Mouse (Mus musculus) stomach, adult 2 months (tissue): ENCODE data around the gene Olfr1020. TPM values are rescaled to one million over a fixed set of nuclear protein-coding genes. Genes with fewer than 3 reads are reported as not detected.

ENCODE experiments used
- polyA plus RNA-seq: library from polyadenylated mRNA; depleted of rRNA; stranded (reverse); fragments of >200 nt; gene quantifications from 2 replicates; pipeline ENCODE4 v1.2.3, GENCODE M21; 2012; rRNA removed

The Olfr1020 gene
- not detected in 2 replicates for polyA plus RNA-seq

DNA sequence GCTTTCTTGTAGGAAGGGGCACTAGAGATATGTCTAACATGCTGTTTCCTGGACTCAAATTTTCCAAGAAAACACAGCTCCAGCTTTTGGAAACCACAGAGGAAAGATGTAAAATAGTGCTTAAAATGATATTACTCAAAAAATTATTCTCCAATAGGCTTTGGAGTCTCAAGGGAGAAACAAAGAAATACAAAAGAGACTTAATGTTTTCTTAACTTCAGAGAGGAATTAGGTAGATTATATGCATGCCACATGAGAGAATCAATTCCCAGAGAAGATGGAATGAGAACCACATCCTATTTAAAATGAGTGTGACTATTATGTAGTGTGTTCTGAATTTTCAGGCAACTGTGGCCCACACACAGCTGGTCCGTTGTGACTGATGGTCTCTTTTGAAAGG lies at the start of gene Olfr1020:
TSS of gene Olfr1020 (plus strand) at position 301 of the 400 bp plus-strand sequence.

DNA sequence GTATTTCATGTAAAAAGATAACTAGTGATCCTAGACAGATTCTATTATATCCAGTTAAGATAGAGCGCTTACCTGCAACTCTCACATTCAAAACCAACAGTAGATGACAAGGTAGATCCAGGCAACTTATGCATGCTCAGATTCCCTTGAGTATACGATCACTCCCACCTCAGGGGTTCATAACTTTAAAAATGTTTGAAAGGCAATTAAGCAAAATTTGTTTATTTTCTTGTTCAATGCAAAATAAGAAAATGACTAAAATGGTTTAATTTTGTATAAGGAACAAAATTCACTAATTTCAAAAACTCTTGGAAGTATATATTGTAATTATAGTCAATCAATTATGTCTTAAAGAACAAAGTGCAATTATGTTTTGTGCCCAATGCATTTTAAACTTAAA lies 44.4 kb upstream of the Olfr1020 start, which contains the start of gene Olfr1016:
TSS of gene Olfr1016 (minus strand) at position 101 of the 400 bp plus-strand sequence.

DNA sequence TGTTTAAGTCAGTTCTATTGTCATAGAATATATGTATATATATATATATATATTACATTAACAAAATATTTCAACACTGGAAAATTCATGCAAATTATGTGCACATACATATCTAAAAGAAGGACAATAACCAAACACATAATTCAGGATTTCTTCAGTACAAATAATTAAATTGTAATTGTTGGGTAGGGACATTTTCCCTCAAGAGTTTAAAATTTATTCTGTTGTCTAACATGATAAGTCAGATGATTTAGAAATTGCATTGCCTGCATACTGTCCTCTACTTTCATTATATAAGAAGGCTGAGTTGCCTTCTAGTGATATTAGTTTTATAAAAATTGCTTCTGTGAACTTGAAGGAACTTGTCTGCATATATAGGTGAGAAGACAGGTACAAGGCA lies 28.7 kb upstream of the Olfr1020 start, which contains the start of gene Olfr1018:
TSS of gene Olfr1018 (plus strand) at position 301 of the 400 bp plus-strand sequence.

DNA sequence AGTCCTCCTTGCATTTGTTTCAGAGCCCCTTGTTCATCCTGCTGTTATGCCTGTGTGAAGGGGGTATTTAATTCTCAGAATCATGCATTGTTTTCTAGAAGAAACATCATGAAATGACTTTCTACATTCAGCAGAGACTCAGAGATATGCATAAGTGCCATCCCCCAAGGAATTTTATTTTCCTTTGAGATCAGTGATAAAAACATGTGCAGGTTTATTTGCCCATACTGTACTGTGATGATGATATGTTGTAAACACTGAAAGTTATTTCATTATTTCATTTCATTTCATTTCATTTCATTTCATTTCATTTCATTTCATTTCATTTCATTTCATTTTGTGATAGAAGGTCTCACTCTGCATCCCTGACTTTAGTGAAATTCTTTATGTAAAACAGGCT lies 1.4 kb upstream of the Olfr1020 start, which contains the start of gene Olfr1019:
TSS of gene Olfr1019 (minus strand) at position 101 of the 400 bp plus-strand sequence.

DNA sequence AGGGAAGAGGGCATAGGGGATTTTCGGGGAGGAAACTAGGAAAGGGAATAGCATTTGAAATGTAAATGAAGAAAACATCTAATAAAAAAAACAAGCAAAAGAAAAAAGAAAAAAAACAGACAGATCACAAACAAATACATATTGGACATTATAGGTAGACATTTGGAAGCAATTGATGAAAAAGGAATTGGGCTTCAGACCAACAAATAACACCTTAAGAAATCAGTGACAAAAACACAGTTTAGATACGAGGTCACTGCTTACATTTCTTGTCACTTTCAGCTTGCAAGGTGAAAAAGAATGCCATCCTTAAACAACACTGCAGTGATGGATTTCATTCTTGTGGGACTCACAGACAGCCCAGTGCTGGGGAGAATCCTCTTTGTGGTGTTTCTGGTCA lies 21.5 kb downstream of the Olfr1020 start, which contains the start of gene Olfr1022:
TSS of gene Olfr1022 (plus strand) at position 301 of the 400 bp plus-strand sequence.

DNA sequence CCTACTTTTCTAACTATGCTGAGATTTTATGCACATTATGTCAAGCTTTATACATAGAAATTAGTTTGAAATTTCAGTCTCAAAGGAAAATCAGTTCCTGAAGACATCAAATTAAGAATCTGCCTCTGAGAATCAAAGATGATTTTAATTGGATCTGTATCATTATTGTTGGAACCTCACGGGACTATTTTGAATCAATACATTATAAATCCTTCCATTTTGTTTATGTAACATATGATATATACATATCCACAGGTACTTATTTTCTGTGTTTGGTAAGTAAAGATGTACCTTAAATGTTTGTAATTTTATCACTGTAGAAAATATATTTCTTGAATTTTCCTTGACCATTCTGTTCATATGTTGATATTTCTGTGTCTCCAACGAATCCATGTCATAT lies 38.5 kb downstream of the Olfr1020 start, which contains the start of gene Olfr1023:
TSS of gene Olfr1023 (plus strand) at position 301 of the 400 bp plus-strand sequence.

Other genes starting within 250 kb of the Olfr1020 start
- not detected in 2 replicates for gene Olfr1000, start 235.1 kb upstream of the Olfr1020 start, polyA plus RNA-seq
- gene Olfr1002, start 196.3 kb upstream of the Olfr1020 start, polyA plus RNA-seq, result not detected in 2 replicates
- gene Olfr154, start 182.6 kb upstream of the Olfr1020 start, polyA plus RNA-seq, result not detected in 2 replicates
- not detected in 2 replicates for gene Olfr1006, start 168.3 kb upstream of the Olfr1020 start, polyA plus RNA-seq
- gene Olfr1008, start 157.6 kb upstream of the Olfr1020 start, polyA plus RNA-seq, result not detected in 2 replicates
- not detected in 2 replicates for gene Olfr1009, start 131.6 kb upstream of the Olfr1020 start, polyA plus RNA-seq
- not detected in 2 replicates for gene Olfr1012, start 84.3 kb upstream of the Olfr1020 start, polyA plus RNA-seq
- not detected in 2 replicates for gene Olfr1013, start 79.9 kb upstream of the Olfr1020 start, polyA plus RNA-seq
- not detected in 2 replicates for gene Olfr1014, start 74.3 kb upstream of the Olfr1020 start, polyA plus RNA-seq
- gene Olfr1015, start 65.0 kb upstream of the Olfr1020 start, polyA plus RNA-seq, result not detected in 2 replicates
- not detected in 2 replicates for gene Olfr1016, start 44.5 kb upstream of the Olfr1020 start, polyA plus RNA-seq
- not detected in 2 replicates for gene Olfr1018, start 28.6 kb upstream of the Olfr1020 start, polyA plus RNA-seq
- not detected in 2 replicates for gene Olfr1019, start 1.5 kb upstream of the Olfr1020 start, polyA plus RNA-seq
- gene Olfr1022, start 21.6 kb downstream of the Olfr1020 start, polyA plus RNA-seq, result not detected in 2 replicates
- gene Olfr1023, start 38.6 kb downstream of the Olfr1020 start, polyA plus RNA-seq, result not detected in 2 replicates
- not detected in 2 replicates for gene Olfr1024, start 58.0 kb downstream of the Olfr1020 start, polyA plus RNA-seq
- not detected in 2 replicates for gene Olfr1025-ps1, start 68.2 kb downstream of the Olfr1020 start, polyA plus RNA-seq
- gene Olfr1026, start 74.5 kb downstream of the Olfr1020 start, polyA plus RNA-seq, result not detected in 2 replicates
- gene Olfr1028, start 103.4 kb downstream of the Olfr1020 start, polyA plus RNA-seq, result not detected in 2 replicates
- not detected in 2 replicates for gene Olfr1029, start 126.9 kb downstream of the Olfr1020 start, polyA plus RNA-seq
- gene Olfr1030, start 132.2 kb downstream of the Olfr1020 start, polyA plus RNA-seq, result not detected in 2 replicates
- gene Olfr1031, start 143.3 kb downstream of the Olfr1020 start, polyA plus RNA-seq, result not detected in 2 replicates
- gene Olfr1032, start 158.5 kb downstream of the Olfr1020 start, polyA plus RNA-seq, result not detected in 2 replicates
- gene Olfr1033, start 173.6 kb downstream of the Olfr1020 start, polyA plus RNA-seq, result 0.12 TPM in 1 of 2 replicates, not detected in the other
- gene Olfr1034, start 198.8 kb downstream of the Olfr1020 start, polyA plus RNA-seq, result 0.02 TPM in 1 of 2 replicates, not detected in the other
- gene Olfr1036, start 227.0 kb downstream of the Olfr1020 start, polyA plus RNA-seq, result not detected in 2 replicates
- not detected in 2 replicates for gene Olfr1037, start 240.4 kb downstream of the Olfr1020 start, polyA plus RNA-seq